29 mouse cellular contexts compared by ENCODE assay signal in the genomic region with DNA sequence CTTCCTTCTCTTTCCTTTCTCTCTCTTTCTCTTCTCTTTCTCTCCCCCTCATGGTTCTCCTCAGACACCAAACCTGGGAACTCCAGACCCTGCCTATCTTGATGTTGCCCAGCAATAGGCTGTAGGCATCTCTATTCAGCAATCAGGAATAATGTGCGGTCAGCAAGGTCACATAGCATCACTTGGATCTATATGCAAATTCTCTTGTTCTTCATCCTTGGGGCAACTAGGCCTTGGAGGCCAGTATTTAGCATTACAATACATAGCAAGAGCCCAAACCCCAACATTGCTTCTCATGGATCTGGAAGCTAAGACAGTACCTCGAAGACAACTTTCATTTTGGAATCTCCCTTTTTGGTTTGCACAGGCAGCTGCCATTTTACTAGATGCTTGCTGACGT. TPM values are rescaled to one million over a fixed set of nuclear protein-coding genes. Genes with fewer than 3 reads are reported as not detected.
DNase-seq lines count a peak whose midpoint lies in the region; ATAC-seq lines count a peak whose summit lies in the region.
"Had no signal": no experiment of that assay in that cellular context is flagged by ENCODE, and none has a peak within 500 bp of the region (broad histone marks: within the 10 kb centered on the region; RNA-seq: fewer than 3 reads in every experiment).

No protein-coding gene starts in this region.

- ATAC-seq in activated CD4-positive, CD25-positive, alpha-beta regulatory T cell, adult 4 months = no peak
- ATAC-seq: CD4-positive, CD25-positive, alpha-beta regulatory T cell, adult 4 months; forebrain, embryonic 14.5 days; forebrain, embryonic 16.5 days had no signal

- intact Hi-C loops in heart, postnatal 14 days (cut with DNase I) = no loop called here

- peak; percentile 23 for DNase-seq in heart, adult 11 months
- DNase-seq in heart, postnatal 14 days = no peak
- DNase-seq in ES-CJ7 (ENCODE audit: low read depth, low spot score) (peak; percentile 52), ZHBTc4 (ENCODE audit: low read depth, low spot score) (peak; percentile 23)
- DNase-seq: adrenal gland, adult 8-10 months; adrenal gland, postnatal 14 days; adrenal gland, postnatal 36 days; B cell, adult 2 months; cerebellum, adult 11-12 months; cerebellum, adult 2 months; cerebellum, adult 9-10 months; cerebellum, postnatal 10 days; cerebellum, postnatal 25 days had no signal

RNA-seq across cellular contexts. Expression of a gene that starts 19.9 kb away (rescaled TPM):
- total RNA-seq in heart, postnatal 14 days (2021) = not detected
- polyA plus RNA-seq in activated CD4-positive, CD25-positive, alpha-beta regulatory T cell, adult 4 months (2017; shearing (Covaris generic)) = not detected
- total RNA-seq: adrenal gland, adult 18-20 months; adrenal gland, adult 8-10 months; adrenal gland, postnatal 14 days; adrenal gland, postnatal 36 days; MEL had no signal
- polyA plus RNA-seq: CD4-positive, CD25-positive, alpha-beta regulatory T cell, adult 4 months; cortical plate, adult 2 months; embryonic facial prominence, embryonic 10.5 days; embryonic facial prominence, embryonic 12.5 days; embryonic facial prominence, embryonic 14.5 days; erythroblast, embryonic 14.5 days; forebrain, embryonic 10.5 days; forebrain, embryonic 12.5 days; forebrain, embryonic 14.5 days; forebrain, embryonic 16.5 days; frontal cortex, adult 2 months had no signal

RNA-seq across cellular contexts. Expression of a gene that starts 44.0 kb away (rescaled TPM):
- total RNA-seq in heart, postnatal 14 days (2021) = not detected
- polyA plus RNA-seq in activated CD4-positive, CD25-positive, alpha-beta regulatory T cell, adult 4 months (2017; shearing (Covaris generic)) = not detected
- total RNA-seq: adrenal gland, adult 18-20 months; adrenal gland, adult 8-10 months; adrenal gland, postnatal 14 days; adrenal gland, postnatal 36 days; CH12.LX; ES-E14; MEL had no signal
- polyA plus RNA-seq: CD4-positive, CD25-positive, alpha-beta regulatory T cell, adult 4 months; cerebellum, adult 2 months; cortical plate, adult 2 months; embryonic facial prominence, embryonic 10.5 days; embryonic facial prominence, embryonic 12.5 days; embryonic facial prominence, embryonic 14.5 days; erythroblast, embryonic 14.5 days; forebrain, embryonic 10.5 days; forebrain, embryonic 12.5 days; forebrain, embryonic 14.5 days; forebrain, embryonic 16.5 days; frontal cortex, adult 2 months had no signal

Comparison
In these comparisons a context has a peak if more than half of its experiments do, and no peak if none do; other contexts are left out.
1. DNase-seq: peak in heart, adult 11 months (single experiment), ES-CJ7 (single experiment) and ZHBTc4 (single experiment); none in heart, postnatal 14 days (0 of 2).